ENCODE assay signal across 24 mouse cellular contexts in the genomic region with DNA sequence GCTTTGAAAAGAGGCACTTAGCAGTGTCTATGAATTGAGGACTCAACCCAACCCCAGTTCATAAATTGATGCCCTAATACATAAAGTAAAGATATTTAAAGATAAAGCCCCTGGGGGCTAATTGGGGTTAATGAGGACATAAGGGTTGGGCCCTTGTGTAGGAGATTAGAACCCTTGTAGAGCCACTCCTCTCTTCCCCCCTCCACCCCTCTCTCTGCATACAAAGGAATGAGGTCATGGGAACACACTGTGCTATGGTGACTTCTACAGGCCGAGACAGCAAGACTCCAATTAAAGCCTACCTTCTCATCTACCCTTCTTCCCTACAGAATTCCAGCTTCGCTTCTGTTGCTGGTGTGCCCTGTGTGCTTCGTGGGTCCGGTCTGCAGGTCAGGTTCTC.
"Had no signal": no experiment of that assay in that cellular context is flagged by ENCODE, and none has a peak within 500 bp of the region (broad histone marks: within the 10 kb centered on the region; RNA-seq: fewer than 3 reads in every experiment).

No protein-coding gene starts in this region.

- DNase-seq: gastrocnemius, postnatal 14 days; gastrocnemius, postnatal 36 days; heart, adult 18-20 months; heart, postnatal 10 days; heart, postnatal 36 days; kidney, adult 11 months; kidney, adult 2 months; kidney, adult 9 months; kidney, postnatal 14 days; kidney, postnatal 36 days; layer of hippocampus, adult 9-11 months; layer of hippocampus, postnatal 36 days had no signal

- H3K27ac ChIP-seq: heart, embryonic 10.5 days; hindbrain, embryonic 13.5 days; hindbrain, embryonic 15.5 days; hindbrain, postnatal 0 days; kidney, embryonic 15.5 days; kidney, postnatal 0 days; limb, embryonic 13.5 days; limb, embryonic 15.5 days; liver, embryonic 12.5 days; liver, embryonic 14.5 days had no signal

- H3K4me3 ChIP-seq: heart, embryonic 10.5 days; heart, embryonic 12.5 days; hindbrain, embryonic 13.5 days; hindbrain, embryonic 15.5 days; kidney, embryonic 15.5 days; limb, embryonic 13.5 days; limb, embryonic 15.5 days; liver, embryonic 12.5 days had no signal

- ATAC-seq: hindbrain, postnatal 0 days; intestine, embryonic 16.5 days; liver, embryonic 12.5 days had no signal
